Mouse (Mus musculus) ES-Bruce4 (cell line): Measurements from ENCODE around the gene Ifna15.

Experiments used
- CTCF ChIP-seq: IDR thresholded peaks from one replicate; pipeline ENCODE4 v1.8.1; 2011; ENCODE audit warnings: low read depth, low read length
- POLR2A ChIP-seq: IDR thresholded peaks from one replicate; pipeline ENCODE4 v1.8.1; 2011; ENCODE audit warnings: low read length; ENCODE audit not compliant: insufficient read depth

DNA sequence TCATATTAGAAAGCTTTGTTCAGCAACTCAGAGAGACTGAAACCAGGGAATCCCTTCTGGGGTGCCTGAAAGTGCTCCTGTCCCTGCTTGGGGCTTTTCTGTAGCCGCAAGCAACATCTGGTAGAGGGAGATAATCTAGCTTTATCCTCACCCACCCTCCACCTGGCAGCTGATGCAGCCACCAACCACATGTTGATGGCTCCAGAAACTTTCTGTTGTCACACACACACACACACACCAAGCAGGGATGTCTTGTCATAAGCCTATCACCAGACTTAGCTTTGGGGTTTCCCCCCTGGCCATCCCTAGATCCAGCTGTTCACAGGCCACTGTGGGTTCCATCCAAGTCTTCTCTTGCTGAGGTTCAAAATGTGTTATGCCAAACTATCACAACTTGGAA lies 22.3 kb downstream of the Ifna15 start:
- TF ChIP-seq CTCF: no peak
- no peak for TF ChIP-seq POLR2A
